Mouse (Mus musculus): ENCODE data around the gene Id3. TPM values are rescaled to one million over a fixed set of nuclear protein-coding genes. Genes with fewer than 3 reads are reported as not detected.
A peak's percentile ranks its signal among the peaks of the same experiment; 100 is the strongest.

The Id3 gene
- polyA plus RNA-seq, 1 experiment from 2014 or later: 576 TPM

- WGBS: 2% methylated on average over 5 of the region's 5 CpGs
These were observed 16.6 kb downstream of the Id3 start for GRCm38 (mm10) chr4:136159802-136160397.

GRCm38 (mm10) chr4:136163448-136163847 is 20.2 kb downstream of the Id3 start:
- DNase-seq (ENCODE audit: low spot score): peak; percentile 95
- Histone ChIP-seq H3K9me3 (no peaks in the 10 kb centered on the region), H3K4me1 (replicated peaks) (peaks cover 22% of the 10 kb centered on the region), H3K4me3 (no peak overlapping the region), H3K27ac (no peak overlapping the region), H3K27me3 (ENCODE audit: insufficient read depth, poor library complexity, severe bottlenecking) (no peaks in the 10 kb centered on the region), H3K36me3 (no peaks in the 10 kb centered on the region)
- WGBS: 5% methylated on average over 11 of the region's 11 CpGs

More at GRCm38 (mm10) chr4:136159802-136160397, 16.6 kb downstream of the Id3 start:
- Histone ChIP-seq H3K4me1 (replicated peaks) (peaks cover 29% of the 10 kb centered on the region), H3K9me3 (no peaks in the 10 kb centered on the region), H3K4me3 (peak overlapping the region; percentile 20), H3K36me3 (no peaks in the 10 kb centered on the region), H3K27ac (peak overlapping the region; percentile 88), H3K27me3 (ENCODE audit: insufficient read depth, poor library complexity, severe bottlenecking) (no peaks in the 10 kb centered on the region)
- DNase-seq (ENCODE audit: low spot score): peak; percentile 91

- no peak for DNase-seq (ENCODE audit: low spot score)
- H3K27ac ChIP-seq: peak overlapping the region; percentile 50
- H3K4me3 ChIP-seq: no peak overlapping the region
- H3K36me3 ChIP-seq: no peaks in the 10 kb centered on the region
- H3K4me1 ChIP-seq (replicated peaks): peaks cover 10% of the 10 kb centered on the region
- 82% methylated on average over 8 of the region's 8 CpGs for WGBS
- H3K9me3 ChIP-seq: no peaks in the 10 kb centered on the region
- 0 out of 2 replicates have a peak, but pooled peaks cover 2% of the 10 kb centered on the region for H3K27me3 ChIP-seq (ENCODE audit: insufficient read depth, poor library complexity, severe bottlenecking)
These were observed 21.7 kb downstream of the Id3 start for GRCm38 (mm10) chr4:136164981-136165380.

- Histone ChIP-seq H3K36me3 (no peaks in the 10 kb centered on the region), H3K27me3 (ENCODE audit: insufficient read depth, poor library complexity, severe bottlenecking) (0 out of 2 replicates have a peak, but pooled peaks cover 5% of the 10 kb centered on the region), H3K27ac (no peak overlapping the region), H3K4me1 (replicated peaks) (peaks cover 10% of the 10 kb centered on the region), H3K4me3 (no peak overlapping the region), H3K9me3 (no peaks in the 10 kb centered on the region)
- 81% methylated on average over 3 of the region's 3 CpGs for WGBS
- DNase-seq (ENCODE audit: low spot score): no peak
These were observed 24.4 kb downstream of the Id3 start for GRCm38 (mm10) chr4:136167701-136168100.

- Histone ChIP-seq H3K9me3 (no peaks in the 10 kb centered on the region), H3K4me3 (no peak overlapping the region), H3K27ac (no peak overlapping the region), H3K27me3 (ENCODE audit: insufficient read depth, poor library complexity, severe bottlenecking) (0 out of 2 replicates have a peak, but pooled peaks cover 5% of the 10 kb centered on the region), H3K36me3 (0 out of 2 replicates have a peak, but pooled peaks cover 8% of the 10 kb centered on the region), H3K4me1 (replicated peaks) (peaks cover 37% of the 10 kb centered on the region)
- no peak for DNase-seq (ENCODE audit: low spot score)
- WGBS: 86% methylated on average over 4 of the region's 4 CpGs
These were observed 27.1 kb downstream of the Id3 start for GRCm38 (mm10) chr4:136170401-136170800.

GRCm38 (mm10) chr4:136171455-136171854 is 28.2 kb downstream of the Id3 start:
- H3K36me3 ChIP-seq: 0 out of 2 replicates have a peak, but pooled peaks cover 12% of the 10 kb centered on the region
- peak overlapping the region; percentile 91 for H3K4me3 ChIP-seq
- H3K9me3 ChIP-seq: no peaks in the 10 kb centered on the region
- peaks cover 47% of the 10 kb centered on the region for H3K4me1 ChIP-seq (replicated peaks)
- peak overlapping the region; percentile 87 for H3K27ac ChIP-seq
- DNase-seq (ENCODE audit: low spot score): no peak
- WGBS: 17% methylated on average over 12 of the region's 12 CpGs
- H3K27me3 ChIP-seq (ENCODE audit: insufficient read depth, poor library complexity, severe bottlenecking): 0 out of 2 replicates have a peak, but pooled peaks cover 5% of the 10 kb centered on the region

GRCm38 (mm10) chr4:136172011-136172541 is 28.8 kb downstream of the Id3 start, which contains the start of gene E2f2:
Gene E2f2, plus strand, starts transcription at chr4:136172394.
- WGBS: under 1% methylated on average over 35 of the region's 35 CpGs
- no peaks in the 10 kb centered on the region for H3K9me3 ChIP-seq
- DNase-seq (ENCODE audit: low spot score): peak; percentile 79
- H3K4me3 ChIP-seq: peak within 1 kb of the TSS; percentile 91
- H3K27me3 ChIP-seq (ENCODE audit: insufficient read depth, poor library complexity, severe bottlenecking): 0 out of 2 replicates have a peak, but pooled peaks cover 5% of the 10 kb centered on the region
- 0 out of 2 replicates have a peak, but pooled peaks cover 12% of the 10 kb centered on the region for H3K36me3 ChIP-seq
- H3K27ac ChIP-seq: peak within 1 kb of the TSS; percentile 93
- H3K4me1 ChIP-seq (replicated peaks): peaks cover 54% of the 10 kb centered on the region

- WGBS: under 1% methylated on average over 65 of the region's 67 CpGs
- peak; percentile 58 for DNase-seq (ENCODE audit: low spot score)
- peak overlapping the region; percentile 91 for H3K4me3 ChIP-seq
- H3K9me3 ChIP-seq: no peaks in the 10 kb centered on the region
- peak overlapping the region; percentile 93 for H3K27ac ChIP-seq
- H3K27me3 ChIP-seq (ENCODE audit: insufficient read depth, poor library complexity, severe bottlenecking): 0 out of 2 replicates have a peak, but pooled peaks cover 5% of the 10 kb centered on the region
- peaks cover 60% of the 10 kb centered on the region for H3K4me1 ChIP-seq (replicated peaks)
- peaks cover 12% of the 10 kb centered on the region; the same call in 1 of the 2 replicates for H3K36me3 ChIP-seq
These were observed 29.4 kb downstream of the Id3 start for GRCm38 (mm10) chr4:136172542-136173209.

- 0 out of 2 replicates have a peak, but pooled peaks cover 5% of the 10 kb centered on the region for H3K27me3 ChIP-seq (ENCODE audit: insufficient read depth, poor library complexity, severe bottlenecking)
- WGBS: 2% methylated on average over 14 of the region's 14 CpGs
- peak overlapping the region; percentile 93 for H3K27ac ChIP-seq
- H3K9me3 ChIP-seq: no peaks in the 10 kb centered on the region
- peak; percentile 40 for DNase-seq (ENCODE audit: low spot score)
- H3K4me1 ChIP-seq (replicated peaks): peaks cover 65% of the 10 kb centered on the region
- peak overlapping the region; percentile 91 for H3K4me3 ChIP-seq
- peaks cover 18% of the 10 kb centered on the region; the same call in 1 of the 2 replicates for H3K36me3 ChIP-seq
These were observed 30.0 kb downstream of the Id3 start for GRCm38 (mm10) chr4:136173210-136173715.

- no peak for DNase-seq (ENCODE audit: low spot score)
- H3K4me1 ChIP-seq (replicated peaks): peaks cover 69% of the 10 kb centered on the region
- peak overlapping the region; percentile 50; the same call in 1 of the 2 replicates for H3K27ac ChIP-seq
- 61% methylated on average over 13 of the region's 13 CpGs for whole genome bisulfite sequencing
- peak overlapping the region; percentile 91 for H3K4me3 ChIP-seq
- peaks cover 27% of the 10 kb centered on the region; the same call in 1 of the 2 replicates for H3K36me3 ChIP-seq
- 0 out of 2 replicates have a peak, but pooled peaks cover 5% of the 10 kb centered on the region for H3K27me3 ChIP-seq (ENCODE audit: insufficient read depth, poor library complexity, severe bottlenecking)
- H3K9me3 ChIP-seq: no peaks in the 10 kb centered on the region
These were observed 31.2 kb downstream of the Id3 start for GRCm38 (mm10) chr4:136174216-136175193.

- peaks cover 3% of the 10 kb centered on the region; the same call in 1 of the 2 replicates for H3K27me3 ChIP-seq (ENCODE audit: insufficient read depth, poor library complexity, severe bottlenecking)
- peaks cover 85% of the 10 kb centered on the region for H3K4me1 ChIP-seq (replicated peaks)
- 72% methylated on average over 10 of the region's 10 CpGs for WGBS
- no peak for DNase-seq (ENCODE audit: low spot score)
- peak overlapping the region; percentile 73 for H3K27ac ChIP-seq
- H3K4me3 ChIP-seq: peak overlapping the region; percentile 16; the same call in 1 of the 2 replicates
- peaks cover 36% of the 10 kb centered on the region; the same call in 1 of the 2 replicates for H3K36me3 ChIP-seq
- H3K9me3 ChIP-seq: no peaks in the 10 kb centered on the region
These were observed 32.8 kb downstream of the Id3 start for GRCm38 (mm10) chr4:136176022-136176552.
